Mouse (Mus musculus): ENCODE data around the gene Olfr643. TPM values are rescaled to one million over a fixed set of nuclear protein-coding genes. Genes with fewer than 3 reads are reported as not detected.
"Not testable (repeated sequence)": the region's sequence is repeated elsewhere in the genome, so short reads cannot be mapped to it uniquely, and the experiment has no call there.

Olfr643 gene
- polyA plus RNA-seq, 1 experiment from 2014 or later = not detected

GRCm38 (mm10) chr7:104018953-104019352 lies 118.3 kb downstream of the Olfr643 start:
- Histone ChIP-seq H3K27ac (ENCODE audit: poor library complexity, severe bottlenecking) (no peak overlapping the region), H3K9ac (no peak overlapping the region), H3K36me3 (no peaks in the 10 kb centered on the region), H3K4me2 (no peak overlapping the region), H3K4me1 (replicated peaks) (no peaks in the 10 kb centered on the region), H3K27me3 (replicated peaks) (no peaks in the 10 kb centered on the region), H3K9me3 (replicated peaks) (0 out of 2 replicates have a peak, but pooled peaks cover 5% of the 10 kb centered on the region), H3K4me3 (no peak overlapping the region)
- WGBS = 73% methylated on average over 1 of the region's 1 CpGs
- no peak for ATAC-seq (ENCODE audit: insufficient number of reproducible peaks, low FRiP score)

GRCm38 (mm10) chr7:104017203-104017602 lies 120.0 kb downstream of the Olfr643 start, which contains the start of gene Olfr639:
Olfr639 (minus strand) TSS chr7:104017303.
- Histone ChIP-seq H3K27me3 (replicated peaks) (no peaks in the 10 kb centered on the region), H3K9ac (no peak within 1 kb of the TSS), H3K4me1 (replicated peaks) (no peaks in the 10 kb centered on the region), H3K27ac (ENCODE audit: poor library complexity, severe bottlenecking) (no peak within 1 kb of the TSS), H3K4me3 (no peak within 1 kb of the TSS), H3K9me3 (replicated peaks) (0 out of 2 replicates have a peak, but pooled peaks cover 5% of the 10 kb centered on the region), H3K36me3 (no peaks in the 10 kb centered on the region), H3K4me2 (no peak within 1 kb of the TSS)
- no peak for ATAC-seq (ENCODE audit: insufficient number of reproducible peaks, low FRiP score)

GRCm38 (mm10) chr7:103999124-103999523 lies 138.1 kb downstream of the Olfr643 start:
- ATAC-seq (ENCODE audit: insufficient number of reproducible peaks, low FRiP score) = no peak
- Histone ChIP-seq H3K4me1 (replicated peaks) (no peaks in the 10 kb centered on the region), H3K9ac (no peak overlapping the region), H3K27ac (ENCODE audit: poor library complexity, severe bottlenecking) (no peak overlapping the region), H3K27me3 (replicated peaks) (no peaks in the 10 kb centered on the region), H3K4me2 (no peak overlapping the region), H3K4me3 (no peak overlapping the region), H3K9me3 (replicated peaks) (no peaks in the 10 kb centered on the region), H3K36me3 (no peaks in the 10 kb centered on the region)

GRCm38 (mm10) chr7:103998446-103998845 lies 138.8 kb downstream of the Olfr643 start, which contains the start of gene Olfr638:
Olfr638 (plus strand) TSS chr7:103998746.
- no peak within 1 kb of the TSS for H3K4me3 ChIP-seq
- no peak for ATAC-seq (ENCODE audit: insufficient number of reproducible peaks, low FRiP score)
- no peaks in the 10 kb centered on the region for H3K9me3 ChIP-seq (replicated peaks)
- H3K4me1 ChIP-seq (replicated peaks) = no peaks in the 10 kb centered on the region
- H3K36me3 ChIP-seq = no peaks in the 10 kb centered on the region
- no peak within 1 kb of the TSS for H3K27ac ChIP-seq (ENCODE audit: poor library complexity, severe bottlenecking)
- H3K27me3 ChIP-seq (replicated peaks) = no peaks in the 10 kb centered on the region
- H3K9ac ChIP-seq = no peak within 1 kb of the TSS
- no peak within 1 kb of the TSS for H3K4me2 ChIP-seq

- no peaks in the 10 kb centered on the region for H3K4me1 ChIP-seq (replicated peaks)
- H3K4me2 ChIP-seq = no peak overlapping the region
- WGBS = 45% methylated on average over 1 of the region's 1 CpGs
- no peak overlapping the region for H3K27ac ChIP-seq (ENCODE audit: poor library complexity, severe bottlenecking)
- no peaks in the 10 kb centered on the region for H3K36me3 ChIP-seq
- H3K9ac ChIP-seq = no peak overlapping the region
- no peak overlapping the region for H3K4me3 ChIP-seq
- 0 out of 2 replicates have a peak, but pooled peaks cover 3% of the 10 kb centered on the region for H3K9me3 ChIP-seq (replicated peaks)
- H3K27me3 ChIP-seq (replicated peaks) = no peaks in the 10 kb centered on the region
- no peak for ATAC-seq (ENCODE audit: insufficient number of reproducible peaks, low FRiP score)
Measured at GRCm38 (mm10) chr7:103971782-103972181, 165.4 kb downstream of the Olfr643 start.

- Histone ChIP-seq H3K4me2 (no peak within 1 kb of the TSS), H3K27me3 (replicated peaks) (no peaks in the 10 kb centered on the region), H3K4me3 (no peak within 1 kb of the TSS), H3K27ac (ENCODE audit: poor library complexity, severe bottlenecking) (no peak within 1 kb of the TSS), H3K36me3 (no peaks in the 10 kb centered on the region), H3K9me3 (replicated peaks) (no peaks in the 10 kb centered on the region), H3K9ac (no peak within 1 kb of the TSS), H3K4me1 (replicated peaks) (no peaks in the 10 kb centered on the region)
- no peak for ATAC-seq (ENCODE audit: insufficient number of reproducible peaks, low FRiP score)
- WGBS = 76% methylated on average over 1 of the region's 1 CpGs
Measured at GRCm38 (mm10) chr7:103970852-103971251, 166.4 kb downstream of the Olfr643 start, which contains the start of gene Olfr635. Olfr635 (plus strand) TSS chr7:103971152.

- H3K36me3 ChIP-seq; H3K4me3 ChIP-seq; ATAC-seq (ENCODE audit: insufficient number of reproducible peaks, low FRiP score); H3K27me3 ChIP-seq (replicated peaks); H3K27ac ChIP-seq (ENCODE audit: poor library complexity, severe bottlenecking); H3K4me1 ChIP-seq (replicated peaks); H3K9ac ChIP-seq; H3K4me2 ChIP-seq; H3K9me3 ChIP-seq (replicated peaks): not testable (repeated sequence)
- 88% methylated on average over 22 of the region's 22 CpGs for WGBS
Measured at GRCm38 (mm10) chr7:103966873-103967272, 170.3 kb downstream of the Olfr643 start.

Other genes with a start within 250 kb of the Olfr643 start
- not detected in 2 replicates for gene Olfr64, start 242.9 kb downstream of the Olfr643 start, polyA plus RNA-seq (2016; fragmentation: Nextera tagmentation; extraction: Ambion mirVana)
- not detected in 2 replicates for gene Olfr65, start 233.9 kb downstream of the Olfr643 start, polyA plus RNA-seq (2016; fragmentation: Nextera tagmentation; extraction: Ambion mirVana)
- not detected in 2 replicates for gene Olfr631, start 208.6 kb downstream of the Olfr643 start, polyA plus RNA-seq (2016; fragmentation: Nextera tagmentation; extraction: Ambion mirVana)
- not detected in 2 replicates for gene Olfr632, start 203.1 kb downstream of the Olfr643 start, polyA plus RNA-seq (2016; fragmentation: Nextera tagmentation; extraction: Ambion mirVana)
- gene Olfr633, start 193.0 kb downstream of the Olfr643 start, polyA plus RNA-seq (2016; fragmentation: Nextera tagmentation; extraction: Ambion mirVana) = not detected in 2 replicates
- not detected in 2 replicates for gene Olfr635, start 166.3 kb downstream of the Olfr643 start, polyA plus RNA-seq (2016; fragmentation: Nextera tagmentation; extraction: Ambion mirVana)
- 0.18 TPM in 1 of 2 replicates, not detected in the other for gene Olfr638, start 138.7 kb downstream of the Olfr643 start, polyA plus RNA-seq (2016; fragmentation: Nextera tagmentation; extraction: Ambion mirVana)
- 0.03 and 0.04 TPM in 2 replicates for gene Olfr639, start 120.1 kb downstream of the Olfr643 start, polyA plus RNA-seq (2016; fragmentation: Nextera tagmentation; extraction: Ambion mirVana)
- gene Olfr640, start 111.8 kb downstream of the Olfr643 start, polyA plus RNA-seq (2016; fragmentation: Nextera tagmentation; extraction: Ambion mirVana) = not detected in 2 replicates
- gene Olfr641, start 102.0 kb downstream of the Olfr643 start, polyA plus RNA-seq (2016; fragmentation: Nextera tagmentation; extraction: Ambion mirVana) = not detected in 2 replicates
- gene Olfr642, start 84.7 kb downstream of the Olfr643 start, polyA plus RNA-seq (2016; fragmentation: Nextera tagmentation; extraction: Ambion mirVana) = not detected in 2 replicates
- not detected in 2 replicates for gene 4930516K23Rik, start 76.0 kb downstream of the Olfr643 start, polyA plus RNA-seq (2016; fragmentation: Nextera tagmentation; extraction: Ambion mirVana)
- gene Olfr644, start 65.5 kb downstream of the Olfr643 start, polyA plus RNA-seq (2016; fragmentation: Nextera tagmentation; extraction: Ambion mirVana) = not detected in 2 replicates
- gene Olfr645, start 51.9 kb downstream of the Olfr643 start, polyA plus RNA-seq (2016; fragmentation: Nextera tagmentation; extraction: Ambion mirVana) = not detected in 2 replicates
- gene Olfr646, start 32.5 kb downstream of the Olfr643 start, polyA plus RNA-seq (2016; fragmentation: Nextera tagmentation; extraction: Ambion mirVana) = not detected in 2 replicates
- gene Ubqln5, start 7.6 kb downstream of the Olfr643 start, polyA plus RNA-seq (2016; fragmentation: Nextera tagmentation; extraction: Ambion mirVana) = not detected in 2 replicates
- gene Ubqln3, start 5.9 kb upstream of the Olfr643 start, polyA plus RNA-seq (2016; fragmentation: Nextera tagmentation; extraction: Ambion mirVana) = not detected in 2 replicates
- gene Ubqlnl, start 13.2 kb upstream of the Olfr643 start, polyA plus RNA-seq (2016; fragmentation: Nextera tagmentation; extraction: Ambion mirVana) = not detected in 2 replicates
- not detected in 2 replicates for gene Olfm5, start 27.4 kb upstream of the Olfr643 start, polyA plus RNA-seq (2016; fragmentation: Nextera tagmentation; extraction: Ambion mirVana)
- 0.28 and 0.32 TPM in 2 replicates for gene Olfr648, start 46.0 kb upstream of the Olfr643 start, polyA plus RNA-seq (2016; fragmentation: Nextera tagmentation; extraction: Ambion mirVana)
- not detected in 2 replicates for gene Olfr649, start 58.6 kb upstream of the Olfr643 start, polyA plus RNA-seq (2016; fragmentation: Nextera tagmentation; extraction: Ambion mirVana)
- gene Trim6, start 81.4 kb upstream of the Olfr643 start, polyA plus RNA-seq (2016; fragmentation: Nextera tagmentation; extraction: Ambion mirVana) = 7.6 and 7.7 TPM in 2 replicates
- gene Trim34a, start 107.1 kb upstream of the Olfr643 start, polyA plus RNA-seq (2016; fragmentation: Nextera tagmentation; extraction: Ambion mirVana) = 2.4 TPM in 2 replicates
- gene Trim5, start 150.7 kb upstream of the Olfr643 start, polyA plus RNA-seq (2016; fragmentation: Nextera tagmentation; extraction: Ambion mirVana) = 0.53 and 0.64 TPM in 2 replicates
- 10.0 and 11.8 TPM in 2 replicates for gene Trim12a, start 178.1 kb upstream of the Olfr643 start, polyA plus RNA-seq (2016; fragmentation: Nextera tagmentation; extraction: Ambion mirVana)
- gene Trim34b, start 192.1 kb upstream of the Olfr643 start, polyA plus RNA-seq (2016; fragmentation: Nextera tagmentation; extraction: Ambion mirVana) = 0.17 TPM in 1 of 2 replicates, not detected in the other
- gene Trim12c, start 216.0 kb upstream of the Olfr643 start, polyA plus RNA-seq (2016; fragmentation: Nextera tagmentation; extraction: Ambion mirVana) = 2.3 and 2.4 TPM in 2 replicates
- not detected in 2 replicates for gene Trim30b, start 232.5 kb upstream of the Olfr643 start, polyA plus RNA-seq (2016; fragmentation: Nextera tagmentation; extraction: Ambion mirVana)